Mouse (Mus musculus) limb, embryonic 14.5 days (tissue): Measurements from ENCODE around the gene Cd53. TPM values are rescaled to one million over a fixed set of nuclear protein-coding genes. Genes with fewer than 3 reads are reported as not detected.
A peak's percentile ranks its signal among the peaks of the same experiment; 100 is the strongest.

ENCODE experiments used
- ATAC-seq: fragments of 200-750 bp; cut with Nextera tagmentation; 2 replicates; pipeline ENCODE4 v1.8.0; 2017; ENCODE audit warnings: low read depth, moderate number of reproducible peaks, moderate TSS enrichment; ENCODE audit not compliant: low FRiP score
- DNase-seq: peaks from one replicate; pipeline ENCODE4 v3.0.0-alpha.2; 2015; ENCODE audit warnings: low spot score
- H3K27ac ChIP-seq: fragments of 300-500 bp; sonication (generic); replicated peaks from 2 replicates; pipeline ENCODE4 v1.5.1; 2014; ENCODE audit warnings: low read depth, mild to moderate bottlenecking, low read length, moderate library complexity, mixed read lengths
- H3K27me3 ChIP-seq: fragments of 300-500 bp; sonication (generic); 2 replicates; pipeline ENCODE4 v1.6.1; 2014; ENCODE audit warnings: low read length, mixed read lengths; ENCODE audit not compliant: control insufficient read depth, insufficient read depth
- H3K36me3 ChIP-seq: fragments of 300-500 bp; sonication (generic); 2 replicates; pipeline ENCODE4 v1.6.1; 2014; ENCODE audit warnings: mild to moderate bottlenecking, low read length, moderate library complexity, mixed read lengths; ENCODE audit not compliant: control insufficient read depth, insufficient read depth
- H3K4me1 ChIP-seq: fragments of 300-500 bp; sonication (generic); 2 replicates; pipeline ENCODE4 v1.6.1; 2014; ENCODE audit warnings: antibody characterized with exemption, low read length, mixed read lengths; ENCODE audit not compliant: control insufficient read depth, insufficient read depth
- H3K4me2 ChIP-seq: fragments of 300-500 bp; sonication (generic); replicated peaks from 2 replicates; pipeline ENCODE4 v1.6.1; 2014; ENCODE audit warnings: low read depth, mild to moderate bottlenecking, low read length, moderate library complexity; ENCODE audit not compliant: severe bottlenecking
- H3K4me3 ChIP-seq: fragments of 300-500 bp; sonication (generic); replicated peaks from 2 replicates; pipeline ENCODE4 v1.5.1; 2014; ENCODE audit warnings: low read length
- H3K9ac ChIP-seq: fragments of 300-500 bp; sonication (generic); 2 replicates; pipeline ENCODE4 v1.6.1; 2014; ENCODE audit warnings: mild to moderate bottlenecking, low read depth, low read length, moderate library complexity; ENCODE audit not compliant: severe bottlenecking
- H3K9me3 ChIP-seq: fragments of 300-500 bp; sonication (generic); 2 replicates; pipeline ENCODE4 v1.6.1; 2016; ENCODE audit warnings: low read length; ENCODE audit not compliant: control insufficient read depth
- POLR2A ChIP-seq: fragments of 200-500 bp; IDR thresholded peaks from 2 replicates; pipeline ENCODE4 v1.8.0; 2012; ENCODE audit warnings: inconsistent platforms, mild to moderate bottlenecking, moderate library complexity, borderline replicate concordance; ENCODE audit not compliant: insufficient read depth, insufficient read length; ENCODE audit errors: extremely low read depth
- WGBS: fragments of 180-500 bp; shearing (Covaris S2); extraction: QIAGEN DNeasy Blood & Tissue Kit; methylation state at CpG from one replicate; pipeline ENCODE4 v1.1.7; 2014; 5-methylcytosine and 5-hydroxymethylcytosine counted together
- polyA plus RNA-seq, 2 experiments: library from polyadenylated mRNA; depleted of rRNA in 1 of 2; stranded (reverse) in 1 of 2; unstranded in 1 of 2; fragments of >200 nt; fragmentation: Nextera tagmentation in 1 of 2; extraction: Ambion mirVana in 1 of 2; gene quantifications; 2 replicates each; pipeline versions ENCODE4 v1.2.1 to v1.2.3; 2012 to 2014

Cd53 gene
- polyA plus RNA-seq, 2 experiments = 7.2 to 14.1 TPM

- H3K27ac ChIP-seq = peak overlapping the region; percentile 90
- H3K27me3 ChIP-seq = no peaks in the 10 kb centered on the region
- no peak for TF ChIP-seq POLR2A
- H3K9ac ChIP-seq = peak overlapping the region; percentile 57
- H3K9me3 ChIP-seq = peaks cover 5% of the 10 kb centered on the region; the same call in 1 of the 2 replicates
- peak overlapping the region; percentile 60 for H3K4me2 ChIP-seq
- peak overlapping the region; percentile 65 for H3K4me3 ChIP-seq
- ATAC-seq = peak; percentile 90
- no peaks in the 10 kb centered on the region for H3K4me1 ChIP-seq
- no peaks in the 10 kb centered on the region for H3K36me3 ChIP-seq
- peak; percentile 86 for DNase-seq
- WGBS = 2% methylated on average over 33 of the region's 33 CpGs
These were observed 67.7 kb downstream of the Cd53 start for GRCm38 (mm10) chr3:106722028-106722945.

GRCm38 (mm10) chr3:106721397-106722027 is 68.4 kb downstream of the Cd53 start:
- TF ChIP-seq POLR2A = 0 out of 2 replicates have a peak, but pooled peaks have one; percentile 32
- Histone ChIP-seq H3K4me2 (peak overlapping the region; percentile 60), H3K9ac (peak overlapping the region; percentile 57), H3K4me1 (no peaks in the 10 kb centered on the region), H3K4me3 (peak overlapping the region; percentile 65), H3K9me3 (no peaks in the 10 kb centered on the region), H3K27me3 (no peaks in the 10 kb centered on the region), H3K27ac (peak overlapping the region; percentile 90), H3K36me3 (no peaks in the 10 kb centered on the region)
- DNase-seq = peak; percentile 99
- peak; percentile 97 for ATAC-seq
- WGBS = 3% methylated on average over 31 of the region's 31 CpGs

Other genes with a start within 250 kb of the Cd53 start
- gene Dram2, start 242.4 kb downstream of the Cd53 start, polyA plus RNA-seq (2012; rRNA removed) = 41.8 and 43.9 TPM in 2 replicates
- 51.7 and 57.0 TPM in 2 replicates for gene Dram2, start 242.4 kb downstream of the Cd53 start, polyA plus RNA-seq (2014; fragmentation: Nextera tagmentation; extraction: Ambion mirVana)
- 42.9 and 45.7 TPM in 2 replicates for gene Cept1, start 242.3 kb downstream of the Cd53 start, polyA plus RNA-seq (2012; rRNA removed)
- gene Cept1, start 242.3 kb downstream of the Cd53 start, polyA plus RNA-seq (2014; fragmentation: Nextera tagmentation; extraction: Ambion mirVana) = 66.0 and 68.5 TPM in 2 replicates
- gene Lrif1, start 105.2 kb downstream of the Cd53 start, polyA plus RNA-seq (2012; rRNA removed) = 9.5 and 12.3 TPM in 2 replicates
- 15.3 and 15.6 TPM in 2 replicates for gene Lrif1, start 105.2 kb downstream of the Cd53 start, polyA plus RNA-seq (2014; fragmentation: Nextera tagmentation; extraction: Ambion mirVana)
- gene Olfr266, start 36.1 kb upstream of the Cd53 start, polyA plus RNA-seq (2012; rRNA removed) = not detected in 2 replicates
- not detected in 2 replicates for gene Olfr266, start 36.1 kb upstream of the Cd53 start, polyA plus RNA-seq (2014; fragmentation: Nextera tagmentation; extraction: Ambion mirVana)
- gene Kcna3, start 246.0 kb upstream of the Cd53 start, polyA plus RNA-seq (2012; rRNA removed) = 0.69 and 1.1 TPM in 2 replicates
- 1.0 and 1.1 TPM in 2 replicates for gene Kcna3, start 246.0 kb upstream of the Cd53 start, polyA plus RNA-seq (2014; fragmentation: Nextera tagmentation; extraction: Ambion mirVana)